Mouse (Mus musculus) lung, adult 18-20 months (tissue): ENCODE measurements around the gene Rest.

Experiments used
- DNase-seq, 2 experiments: peaks; one replicate each; pipeline ENCODE4 v3.0.0; 2022; ENCODE audit warnings: mixed read lengths in 2 of 2

Rest gene

GRCm38 (mm10) chr5:77309924-77310772 is 44.9 kb downstream of the Rest start, which contains the start of the genes Noa1 and Polr2b:
Gene Noa1, minus strand, starts transcription at chr5:77310084.
Gene Polr2b, plus strand, starts transcription at chr5:77310147.
- peak; percentile 98 to 99 for DNase-seq

GRCm38 (mm10) chr5:77314206-77314605 is 48.9 kb downstream of the Rest start:
- no peak for DNase-seq

- DNase-seq = no peak
Observed at GRCm38 (mm10) chr5:77314986-77315385, 49.7 kb downstream of the Rest start.

GRCm38 (mm10) chr5:77324936-77325335 is 59.6 kb downstream of the Rest start:
- DNase-seq = no peak

- no peak for DNase-seq
Observed at GRCm38 (mm10) chr5:77330154-77330553, 64.9 kb downstream of the Rest start.
